In the genomic region with DNA sequence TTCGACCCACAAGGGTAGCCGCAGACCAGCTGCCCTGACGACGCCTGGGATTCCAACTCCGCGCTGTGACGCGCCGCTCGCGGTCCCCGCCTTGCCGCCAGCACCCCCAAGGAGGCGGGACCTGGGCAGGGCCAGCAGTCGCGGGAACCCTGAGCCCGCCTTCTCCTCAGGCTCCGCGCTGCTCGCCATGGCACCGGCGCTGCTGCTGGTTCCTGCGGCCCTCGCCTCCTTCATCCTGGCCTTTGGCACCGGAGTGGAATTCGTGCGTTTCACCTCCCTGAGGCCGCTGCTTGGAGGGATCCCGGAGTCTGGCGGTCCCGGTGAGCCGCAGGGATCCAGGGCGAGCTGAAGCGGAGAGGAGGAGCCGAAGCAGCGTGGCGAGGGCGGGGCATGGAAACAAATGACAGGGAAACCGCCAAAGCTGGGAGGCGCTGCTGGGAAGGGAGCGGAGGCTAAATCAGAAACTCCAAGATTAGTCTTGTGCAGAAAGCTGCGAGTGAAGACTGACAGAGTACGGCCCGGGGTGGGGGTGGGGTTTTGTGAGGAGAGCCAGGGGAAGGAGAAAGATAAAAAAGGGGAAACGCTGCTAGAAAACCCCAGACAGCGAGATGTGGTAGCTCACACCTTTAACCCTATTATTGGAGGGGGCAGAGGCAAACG, we compare ENCODE assay signal across 8 mouse cellular contexts. TPM values are rescaled to one million over a fixed set of nuclear protein-coding genes. Genes with fewer than 3 reads are reported as not detected.
A peak's percentile ranks its signal among the peaks of the same experiment; 100 is the strongest.
DNase-seq lines count a peak whose midpoint lies in the region; ATAC-seq and TF ChIP-seq lines count a peak whose summit lies in the region.

A gene (plus strand): TSS at position 121 of the 660 bp plus-strand sequence.

- H3K4me2 ChIP-seq in heart, embryonic 14.5 days (ENCODE audit: low read length) = peak within 1 kb of the TSS; percentile 82
- H3K4me2 ChIP-seq in liver, postnatal 0 days (ENCODE audit: low read depth, low read length) = peak within 1 kb of the TSS; percentile 96
- H3K4me2 ChIP-seq in neural tube, embryonic 13.5 days = peak within 1 kb of the TSS; percentile 70

- peak within 1 kb of the TSS; percentile 85 to 90 for H3K4me3 ChIP-seq in heart, embryonic 14.5 days (ENCODE audit: control insufficient read depth in 1 of 2, insufficient read depth in 1 of 2, low read depth in 1 of 2, low read length in 2 of 2)
- H3K4me3 ChIP-seq in liver, postnatal 0 days (ENCODE audit: low read depth, low read length) = peak within 1 kb of the TSS; percentile 91
- H3K4me3 ChIP-seq in neural tube, embryonic 13.5 days = peak within 1 kb of the TSS; percentile 78
- peak within 1 kb of the TSS; percentile 89 for H3K4me3 ChIP-seq in testis, adult 2 months (ENCODE audit: control insufficient read depth, low read depth, low read length)

- TF ChIP-seq EP300 in liver, postnatal 0 days (IDR thresholded peaks at IDR 0.05; ENCODE audit: low read depth) = no peak

- peak; percentile 69 for TF ChIP-seq POLR2A in testis, adult 2 months (IDR thresholded peaks at IDR 0.05; ENCODE audit: control insufficient read depth, low read depth, low read length)

- H3K27ac ChIP-seq in heart, embryonic 14.5 days (replicated peaks in 1 of 2; ENCODE audit: control insufficient read depth in 1 of 2, insufficient read depth in 1 of 2, low read depth in 2 of 2, low read length in 2 of 2) = peak within 1 kb of the TSS; percentile 93 to 95
- peak within 1 kb of the TSS; percentile 86 for H3K27ac ChIP-seq in liver, postnatal 0 days (ENCODE audit: low read depth)
- H3K27ac ChIP-seq in neural tube, embryonic 13.5 days (replicated peaks) = peak within 1 kb of the TSS; percentile 96
- peak within 1 kb of the TSS; percentile 84 for H3K27ac ChIP-seq in testis, adult 2 months (ENCODE audit: control insufficient read depth, insufficient read depth, low read depth, low read length)

- TF ChIP-seq CTCF in liver, postnatal 0 days (IDR thresholded peaks at IDR 0.05; ENCODE audit: low read depth) = peak; percentile 67
- TF ChIP-seq CTCF in testis, adult 2 months (IDR thresholded peaks at IDR 0.05; ENCODE audit: control insufficient read depth, insufficient read depth, insufficient replicate concordance, low read depth, low read length) = no peak

- under 1% methylated on average over 47 of the region's 47 CpGs for WGBS in heart, embryonic 14.5 days
- under 1% methylated on average over 47 of the region's 47 CpGs for WGBS in liver, postnatal 0 days (ENCODE audit: insufficient replicate concordance)
- under 1% methylated on average over 47 of the region's 47 CpGs for WGBS in neural tube, embryonic 13.5 days

- H3K9ac ChIP-seq in heart, embryonic 14.5 days (ENCODE audit: low read length) = peak within 1 kb of the TSS; percentile 84
- H3K9ac ChIP-seq in liver, postnatal 0 days (replicated peaks) = peak within 1 kb of the TSS; percentile 84
- peak within 1 kb of the TSS; percentile 83 for H3K9ac ChIP-seq in neural tube, embryonic 13.5 days

- peaks cover 8 to 17% of the 10 kb centered on the region in 2 experiments for H3K4me1 ChIP-seq in heart, embryonic 14.5 days (ENCODE audit: control insufficient read depth in 2 of 2, insufficient read depth in 2 of 2, low read length in 2 of 2)
- H3K4me1 ChIP-seq in liver, postnatal 0 days (ENCODE audit: insufficient read depth) = peaks cover 28% of the 10 kb centered on the region
- H3K4me1 ChIP-seq in neural tube, embryonic 13.5 days (replicated peaks) = peaks cover 24% of the 10 kb centered on the region
- peaks cover 25% of the 10 kb centered on the region for H3K4me1 ChIP-seq in testis, adult 2 months (ENCODE audit: control insufficient read depth, insufficient read depth, low read length)

- peak; percentile 87 for ATAC-seq in heart, embryonic 14.5 days (ENCODE audit: insufficient number of reproducible peaks, insufficient read depth, low FRiP score, low read depth)
- ATAC-seq in liver, postnatal 0 days = peak; percentile 93
- ATAC-seq in neural tube, embryonic 13.5 days (ENCODE audit: low read depth) = peak; percentile 90

- DNase-seq in CD8-positive naive resting alpha-beta T cell, adult 2 months (ENCODE audit: low read depth in 2 of 2, low spot score in 2 of 2) = peak; percentile 79 to 85
- peak; percentile 80 for DNase-seq in c-Kit-negative CD71-positive TER-119-positive erythroid progenitor cells, embryonic 14.5 days (ENCODE audit: low read depth, low spot score)
- DNase-seq in fibroblast of lung, adult 2 months (ENCODE audit: low read depth) = peak; percentile 78
- peak; percentile 93 for DNase-seq in kidney, postnatal 14 days
- DNase-seq in liver, postnatal 0 days = peak; percentile 91

- H3K36me3 ChIP-seq in heart, embryonic 14.5 days (ENCODE audit: control insufficient read depth, insufficient read depth, low read length) = peaks cover 30% of the 10 kb centered on the region
- peaks cover 13% of the 10 kb centered on the region for H3K36me3 ChIP-seq in liver, postnatal 0 days (replicated peaks; ENCODE audit: insufficient read depth, low read length)
- H3K36me3 ChIP-seq in neural tube, embryonic 13.5 days = peaks cover 19% of the 10 kb centered on the region
- H3K36me3 ChIP-seq in testis, adult 2 months (ENCODE audit: control insufficient read depth, insufficient read depth, low read length) = peaks cover 2% of the 10 kb centered on the region

- no peaks in the 10 kb centered on the region for H3K9me3 ChIP-seq in heart, embryonic 14.5 days (ENCODE audit: control insufficient read depth, low read length)
- no peaks in the 10 kb centered on the region for H3K9me3 ChIP-seq in liver, postnatal 0 days (ENCODE audit: low read length)
- H3K9me3 ChIP-seq in neural tube, embryonic 13.5 days = no peaks in the 10 kb centered on the region

- H3K27me3 ChIP-seq in heart, embryonic 14.5 days (ENCODE audit: control insufficient read depth, insufficient read depth, low read length) = no peaks in the 10 kb centered on the region
- H3K27me3 ChIP-seq in liver, postnatal 0 days (ENCODE audit: insufficient read depth, low read length) = peaks cover 19% of the 10 kb centered on the region
- H3K27me3 ChIP-seq in neural tube, embryonic 13.5 days = no peaks in the 10 kb centered on the region
- H3K27me3 ChIP-seq in testis, adult 2 months (ENCODE audit: control insufficient read depth, insufficient read depth, low read length) = peaks cover 5% of the 10 kb centered on the region

RNA-seq across cellular contexts. Expression of the gene that starts here (rescaled TPM):
- 44.0 and 44.9 TPM in 2 replicates for polyA plus RNA-seq in heart, embryonic 14.5 days (2014; fragmentation: Nextera tagmentation; extraction: Ambion mirVana)
- 15.5 and 15.8 TPM in 2 replicates for polyA plus RNA-seq in liver, postnatal 0 days (2015; fragmentation: Nextera tagmentation; extraction: Ambion mirVana)
- 28.2 and 29.0 TPM in 2 replicates for polyA plus RNA-seq in neural tube, embryonic 13.5 days (2015; fragmentation: Nextera tagmentation; extraction: Ambion mirVana)
- 179 and 201 TPM in 2 replicates for polyA plus RNA-seq in testis, adult 2 months (2012; rRNA removed)

Comparison
In these comparisons a context has a peak if more than half of its experiments do, and no peak if none do; other contexts are left out.
1. Peak in every context shown above with its lines: DNase-seq, ATAC-seq, H3K4me3 ChIP-seq and H3K27ac ChIP-seq.